Mouse (Mus musculus) embryonic facial prominence, embryonic 15.5 days (tissue): ENCODE results near the gene Saxo1. TPM values are rescaled to one million over a fixed set of nuclear protein-coding genes. Genes with fewer than 3 reads are reported as not detected.
A peak's percentile ranks its signal among the peaks of the same experiment; 100 is the strongest.

Experiments used
- ATAC-seq: fragments of 200-750 bp; cut with Nextera tagmentation; 2 replicates; pipeline ENCODE4 v1.8.0; 2017; ENCODE audit warnings: low read depth, moderate TSS enrichment; ENCODE audit not compliant: insufficient number of reproducible peaks, low FRiP score, low TSS enrichment
- H3K27ac ChIP-seq: fragments of 300-500 bp; sonication (generic); replicated peaks from 2 replicates; pipeline ENCODE4 v1.5.1; 2015; ENCODE audit warnings: mild to moderate bottlenecking, inconsistent platforms
- H3K27me3 ChIP-seq: fragments of 300-500 bp; sonication (generic); 2 replicates; pipeline ENCODE4 v1.6.1; 2015; ENCODE audit warnings: inconsistent platforms
- H3K36me3 ChIP-seq: fragments of 300-500 bp; sonication (generic); 2 replicates; pipeline ENCODE4 v1.6.1; 2015; ENCODE audit warnings: mild to moderate bottlenecking, inconsistent platforms
- H3K4me1 ChIP-seq: fragments of 300-500 bp; sonication (generic); 2 replicates; pipeline ENCODE4 v1.6.1; 2015; ENCODE audit warnings: inconsistent platforms
- H3K4me2 ChIP-seq: fragments of 300-500 bp; sonication (generic); replicated peaks from 2 replicates; pipeline ENCODE4 v1.6.1; 2015; ENCODE audit warnings: mild to moderate bottlenecking, inconsistent platforms
- H3K4me3 ChIP-seq: fragments of 300-500 bp; sonication (generic); replicated peaks from 2 replicates; pipeline ENCODE4 v1.5.1; 2015; ENCODE audit warnings: mild to moderate bottlenecking, inconsistent platforms
- H3K9ac ChIP-seq: fragments of 300-500 bp; sonication (generic); 2 replicates; pipeline ENCODE4 v1.6.1; 2015; ENCODE audit warnings: inconsistent platforms
- H3K9me3 ChIP-seq: fragments of 300-500 bp; sonication (generic); replicated peaks from 2 replicates; pipeline ENCODE4 v1.6.1; 2016; ENCODE audit warnings: inconsistent platforms
- WGBS: fragments of 180-500 bp; shearing (Covaris S2); methylation state at CpG from one replicate; pipeline ENCODE4 v1.1.7; 2015; 5-methylcytosine and 5-hydroxymethylcytosine counted together
- polyA plus RNA-seq: library from polyadenylated mRNA; unstranded; fragments of >200 nt; fragmentation: Nextera tagmentation; extraction: Ambion mirVana; gene quantifications from 2 replicates; pipeline ENCODE4 v1.2.1, GENCODE M21; 2015

The Saxo1 gene
- polyA plus RNA-seq, 1 experiment from 2014 or later = not detected

DNA sequence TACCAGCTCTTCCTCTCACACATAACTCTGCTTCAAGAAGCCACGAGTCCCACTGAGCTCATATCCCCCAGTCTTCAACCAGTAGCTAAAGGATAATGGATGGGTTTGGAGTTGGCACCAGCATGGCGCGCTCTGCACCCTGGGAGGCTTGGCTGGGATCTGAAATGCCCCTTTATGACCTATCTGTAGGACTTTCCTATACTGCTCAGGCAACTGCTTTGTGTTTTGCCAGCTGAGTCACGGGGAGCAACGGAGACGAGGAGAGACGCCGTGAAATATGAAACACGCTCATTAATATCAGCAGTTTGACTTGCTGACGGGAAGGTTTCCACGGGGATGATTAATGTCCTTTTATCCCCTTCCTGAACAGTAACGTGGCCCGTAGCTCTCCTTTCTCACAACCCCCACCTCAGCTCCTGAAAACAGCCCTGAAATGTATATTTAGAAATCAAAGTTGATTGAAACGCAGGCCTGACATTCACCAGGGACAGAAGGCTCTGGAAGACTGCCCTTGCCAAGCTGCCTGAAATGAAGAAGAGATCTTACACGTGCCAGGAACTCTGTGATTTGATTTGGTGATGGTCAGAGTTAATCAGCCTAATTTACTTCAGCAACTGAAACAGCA is 141.6 kb downstream of the Saxo1 start:
- 0 out of 2 replicates have a peak overlapping the region, but pooled peaks have one; percentile 22 for H3K27ac ChIP-seq
- H3K4me3 ChIP-seq = no peak overlapping the region
- no peak overlapping the region for H3K4me2 ChIP-seq
- H3K9me3 ChIP-seq = no peaks in the 10 kb centered on the region
- peaks cover 9% of the 10 kb centered on the region; the same call in 1 of the 2 replicates for H3K4me1 ChIP-seq
- no peaks in the 10 kb centered on the region for H3K27me3 ChIP-seq
- H3K36me3 ChIP-seq = 0 out of 2 replicates have a peak, but pooled peaks cover 3% of the 10 kb centered on the region
- ATAC-seq = no peak
- no peak overlapping the region for H3K9ac ChIP-seq
- 33% methylated on average over 15 of the region's 15 CpGs for WGBS

DNA sequence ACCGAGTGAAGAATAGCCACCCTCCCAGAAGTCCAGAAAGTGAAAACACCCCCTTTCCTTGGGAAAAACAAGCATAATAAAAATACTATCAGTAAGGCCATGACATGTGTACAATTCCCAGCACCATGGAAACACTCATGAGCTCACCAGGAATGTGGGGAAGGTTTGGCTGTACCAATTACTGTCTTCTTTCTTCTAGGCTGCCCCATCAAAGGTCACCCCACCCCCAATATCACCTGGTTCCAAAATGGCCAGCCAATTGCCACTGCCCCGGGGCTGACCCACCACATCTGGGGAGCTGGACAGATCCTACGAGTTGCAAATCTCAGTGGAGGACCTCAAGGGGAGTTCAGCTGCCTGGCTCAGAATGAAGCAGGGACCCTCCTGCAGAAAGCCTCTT is 144.7 kb downstream of the Saxo1 start:
- peaks cover 9% of the 10 kb centered on the region; the same call in 1 of the 2 replicates for H3K4me1 ChIP-seq
- WGBS = 74% methylated on average over 3 of the region's 3 CpGs
- H3K4me2 ChIP-seq = no peak overlapping the region
- H3K9me3 ChIP-seq = no peaks in the 10 kb centered on the region
- H3K27ac ChIP-seq = no peak overlapping the region
- no peak overlapping the region for H3K9ac ChIP-seq
- ATAC-seq = no peak
- no peak overlapping the region for H3K4me3 ChIP-seq
- no peaks in the 10 kb centered on the region for H3K36me3 ChIP-seq
- no peaks in the 10 kb centered on the region for H3K27me3 ChIP-seq

DNA sequence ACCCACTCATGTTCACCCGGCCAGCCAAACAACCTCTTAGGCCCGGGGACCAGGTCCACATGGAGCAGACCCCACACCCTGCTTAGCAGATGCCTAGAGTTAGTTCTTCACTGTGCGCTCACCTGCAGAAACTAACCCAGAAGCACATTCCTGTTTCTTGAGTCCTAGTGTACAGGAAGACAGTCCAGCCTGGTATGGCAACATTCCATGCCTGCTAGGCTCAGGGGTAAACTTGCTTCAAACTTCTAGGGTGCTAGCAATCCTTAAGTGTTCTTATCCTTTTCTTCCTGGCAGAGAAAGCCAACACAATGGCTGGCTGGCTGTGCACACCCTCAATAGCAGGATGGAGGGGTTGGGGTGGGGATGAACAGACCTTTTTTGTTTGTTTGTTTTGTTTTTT is 147.2 kb downstream of the Saxo1 start:
- ATAC-seq = no peak
- Histone ChIP-seq H3K9me3 (no peaks in the 10 kb centered on the region), H3K9ac (no peak overlapping the region), H3K27me3 (no peaks in the 10 kb centered on the region), H3K4me2 (no peak overlapping the region), H3K36me3 (no peaks in the 10 kb centered on the region), H3K27ac (no peak overlapping the region), H3K4me1 (peaks cover 19% of the 10 kb centered on the region), H3K4me3 (no peak overlapping the region)
- 83% methylated on average over 3 of the region's 3 CpGs for WGBS

DNA sequence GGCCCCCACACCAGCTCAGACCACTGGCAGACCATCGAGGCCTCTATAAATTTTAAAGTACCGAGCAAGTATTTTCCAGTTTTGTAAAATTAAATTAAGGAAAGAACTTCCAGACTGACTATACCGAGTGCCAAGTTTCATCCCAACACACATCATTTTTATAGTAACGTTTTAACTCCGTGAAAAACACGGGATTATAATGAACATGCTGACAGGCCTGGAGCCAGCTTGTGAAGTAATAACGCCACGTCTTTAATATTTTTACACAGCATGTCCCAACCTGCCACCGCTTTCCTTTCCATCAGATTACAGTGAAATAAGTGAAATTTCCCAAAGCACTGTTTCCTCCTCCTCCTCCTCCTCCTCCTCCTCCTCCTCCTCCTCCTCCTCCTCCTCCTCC is 149.7 kb downstream of the Saxo1 start:
- ATAC-seq = no peak
- Histone ChIP-seq H3K4me1 (peaks cover 19% of the 10 kb centered on the region), H3K36me3 (no peaks in the 10 kb centered on the region), H3K4me2 (no peak overlapping the region), H3K4me3 (no peak overlapping the region), H3K27ac (peak overlapping the region; percentile 65), H3K9ac (no peak overlapping the region), H3K27me3 (no peaks in the 10 kb centered on the region), H3K9me3 (no peaks in the 10 kb centered on the region)
- 47% methylated on average over 9 of the region's 9 CpGs for WGBS

DNA sequence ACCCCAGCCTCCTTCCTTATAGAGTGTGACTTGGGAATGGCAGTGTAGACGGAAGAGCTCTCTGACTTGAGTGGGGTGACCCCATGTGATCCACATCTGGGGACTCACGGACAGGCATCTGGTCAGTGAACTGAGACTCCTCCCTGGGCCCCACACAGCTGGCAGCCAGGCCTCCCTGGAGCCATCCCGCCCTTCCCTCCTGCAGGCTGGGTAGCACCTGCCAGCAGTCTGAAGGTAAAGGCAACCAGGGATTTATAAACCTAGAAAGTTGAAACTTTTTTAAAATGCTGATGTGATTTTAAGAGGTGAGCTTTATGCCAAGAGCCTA is 151.0 kb downstream of the Saxo1 start:
- Histone ChIP-seq H3K4me3 (no peak overlapping the region), H3K27ac (no peak overlapping the region; the same call in 1 of the 2 replicates), H3K9ac (no peak overlapping the region), H3K4me2 (no peak overlapping the region), H3K4me1 (peaks cover 19% of the 10 kb centered on the region), H3K27me3 (no peaks in the 10 kb centered on the region), H3K9me3 (no peaks in the 10 kb centered on the region), H3K36me3 (no peaks in the 10 kb centered on the region)
- no peak for ATAC-seq
- whole genome bisulfite sequencing = 59% methylated on average over 3 of the region's 3 CpGs

DNA sequence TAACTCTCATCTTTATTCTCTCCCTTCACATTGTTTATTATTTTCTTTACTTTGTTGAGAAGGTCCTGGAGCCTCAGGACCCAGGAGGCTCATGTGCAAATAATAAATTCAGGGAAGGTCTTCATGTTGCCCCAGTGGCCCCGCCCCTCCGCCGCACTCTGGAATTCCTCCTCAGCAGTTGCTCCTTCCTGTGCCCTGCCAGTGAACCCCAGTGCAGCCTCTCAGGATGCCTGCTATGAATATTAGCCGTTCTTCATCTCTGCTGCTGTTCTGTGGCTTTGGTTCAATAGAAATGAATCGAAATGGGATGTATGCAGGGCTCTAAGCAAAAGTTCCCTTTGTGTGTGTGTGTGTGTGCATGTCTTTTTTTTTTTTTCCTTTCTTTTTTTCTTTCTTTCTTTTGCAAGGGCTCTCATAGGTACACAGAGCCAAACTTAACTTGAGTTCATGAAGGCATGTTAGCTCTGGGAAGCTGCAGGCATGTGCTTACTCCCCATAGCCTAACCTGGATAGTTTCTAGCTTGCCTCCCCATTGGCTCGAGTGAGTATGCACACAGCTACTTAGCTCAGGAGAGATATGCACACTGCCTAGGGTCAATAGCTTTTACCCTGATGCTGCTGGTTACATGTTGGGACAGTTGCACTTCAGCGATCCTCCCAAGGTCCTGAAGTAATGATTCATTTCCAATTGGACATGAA is 151.5 kb downstream of the Saxo1 start:
- Histone ChIP-seq H3K9me3 (no peaks in the 10 kb centered on the region), H3K27ac (peak overlapping the region; percentile 44; the same call in 1 of the 2 replicates), H3K9ac (no peak overlapping the region), H3K4me1 (peaks cover 19% of the 10 kb centered on the region), H3K36me3 (no peaks in the 10 kb centered on the region), H3K4me3 (no peak overlapping the region), H3K27me3 (no peaks in the 10 kb centered on the region), H3K4me2 (no peak overlapping the region)
- WGBS = 36% methylated on average over 7 of the region's 7 CpGs
- ATAC-seq = no peak

DNA sequence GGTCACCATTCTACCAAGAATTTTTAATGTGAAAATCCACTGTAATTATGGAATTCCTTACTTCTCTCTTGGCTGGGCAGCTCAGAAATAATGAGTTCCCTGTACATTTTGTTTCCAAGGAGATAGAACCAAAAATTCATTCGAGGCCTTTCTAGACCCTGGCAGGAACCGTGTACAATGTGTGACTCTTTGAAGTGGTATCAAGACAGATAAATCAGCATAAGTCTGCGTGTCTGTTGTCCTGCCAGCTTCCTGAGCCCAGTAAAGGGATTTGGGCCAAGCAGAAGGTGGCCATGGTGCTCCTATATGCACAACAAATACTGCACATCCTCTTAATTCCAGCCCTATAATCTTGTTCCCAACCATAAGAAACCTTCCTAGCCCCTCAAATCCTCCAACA is 157.0 kb downstream of the Saxo1 start:
- Histone ChIP-seq H3K27me3 (no peaks in the 10 kb centered on the region), H3K9ac (no peak overlapping the region), H3K9me3 (no peaks in the 10 kb centered on the region), H3K4me2 (no peak overlapping the region), H3K4me1 (peaks cover under 1% of the 10 kb centered on the region), H3K36me3 (no peaks in the 10 kb centered on the region), H3K4me3 (no peak overlapping the region), H3K27ac (no peak overlapping the region)
- no peak for ATAC-seq
- WGBS = 60% methylated on average over 3 of the region's 3 CpGs

DNA sequence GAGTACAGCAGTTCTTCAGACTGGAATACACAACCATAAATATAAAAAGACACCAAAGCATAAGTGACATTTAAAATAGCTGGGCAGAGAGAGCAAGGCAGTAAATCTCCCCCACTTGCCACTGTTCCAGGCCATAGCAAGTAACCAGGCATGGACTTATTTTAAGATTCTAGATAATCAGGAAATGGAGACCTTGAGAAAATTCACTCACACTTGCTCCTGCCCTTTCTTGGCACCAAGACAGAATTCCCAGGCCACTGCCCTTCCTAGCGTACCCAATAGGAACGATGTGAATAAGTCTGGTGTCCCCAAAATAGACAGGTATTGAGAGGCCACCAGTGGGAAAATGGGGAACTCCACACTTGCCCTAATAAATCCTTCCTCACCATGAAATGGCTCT is 160.7 kb downstream of the Saxo1 start:
- H3K4me2 ChIP-seq = no peak overlapping the region
- WGBS = 76% methylated on average over 2 of the region's 2 CpGs
- ATAC-seq = no peak
- H3K9me3 ChIP-seq = no peaks in the 10 kb centered on the region
- no peak overlapping the region for H3K27ac ChIP-seq
- no peak overlapping the region for H3K4me3 ChIP-seq
- H3K36me3 ChIP-seq = no peaks in the 10 kb centered on the region
- no peak overlapping the region for H3K9ac ChIP-seq
- no peaks in the 10 kb centered on the region for H3K4me1 ChIP-seq
- no peaks in the 10 kb centered on the region for H3K27me3 ChIP-seq

DNA sequence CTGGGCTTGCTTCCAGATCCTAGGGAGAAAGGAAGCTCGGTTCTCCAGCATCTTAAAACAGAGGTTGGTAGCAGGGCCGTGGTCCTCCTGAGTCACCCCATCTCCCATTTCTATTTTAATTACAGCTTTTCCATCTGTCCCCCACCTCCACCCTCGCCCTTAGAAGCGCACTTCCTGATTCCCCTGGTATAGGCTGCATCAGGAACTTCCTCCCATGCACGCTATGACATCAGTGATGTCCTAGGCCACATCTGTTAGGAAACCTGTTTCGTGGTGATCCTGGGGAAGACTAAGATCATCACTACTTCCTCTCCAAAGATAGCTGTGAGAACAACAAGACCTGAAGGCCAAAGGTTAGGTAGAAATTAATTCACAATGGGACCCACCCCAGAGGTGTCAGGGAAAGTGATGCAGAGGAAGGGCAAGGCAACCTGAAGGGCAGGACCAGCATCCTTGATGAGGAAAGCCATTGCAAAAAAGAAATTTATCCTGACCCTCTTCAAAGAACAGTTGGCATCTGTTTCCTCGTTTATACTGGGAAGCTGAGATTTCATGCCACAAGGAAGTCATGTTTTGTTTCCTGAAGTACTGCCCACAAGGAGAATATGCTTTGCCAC is 161.3 kb downstream of the Saxo1 start:
- no peaks in the 10 kb centered on the region for H3K36me3 ChIP-seq
- no peak overlapping the region for H3K4me2 ChIP-seq
- H3K4me1 ChIP-seq = no peaks in the 10 kb centered on the region
- H3K9ac ChIP-seq = no peak overlapping the region
- no peaks in the 10 kb centered on the region for H3K27me3 ChIP-seq
- H3K4me3 ChIP-seq = no peak overlapping the region
- H3K9me3 ChIP-seq = no peaks in the 10 kb centered on the region
- 75% methylated on average over 7 of the region's 7 CpGs for WGBS
- ATAC-seq = no peak
- no peak overlapping the region for H3K27ac ChIP-seq

DNA sequence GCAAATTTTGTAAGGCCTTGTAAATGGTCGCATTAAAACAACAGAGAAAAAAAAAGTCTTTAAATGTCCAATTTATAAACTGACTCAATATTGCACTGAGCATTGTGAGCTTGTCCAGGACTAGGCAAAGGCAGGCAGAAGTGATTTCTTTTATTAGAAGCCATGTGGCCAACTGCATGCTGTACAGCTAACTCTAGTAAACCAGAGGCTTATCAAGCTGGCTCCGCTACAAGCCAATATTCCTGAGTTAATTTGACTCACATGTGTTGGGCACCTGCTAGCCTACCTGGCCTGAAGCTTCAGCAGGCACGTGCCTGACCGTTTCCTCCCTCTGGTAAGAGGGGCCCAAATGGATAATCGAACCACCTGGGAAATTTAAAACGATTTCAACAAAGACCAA is 162.5 kb downstream of the Saxo1 start:
- 68% methylated on average over 6 of the region's 6 CpGs for WGBS
- Histone ChIP-seq H3K27ac (no peak overlapping the region), H3K27me3 (no peaks in the 10 kb centered on the region), H3K36me3 (no peaks in the 10 kb centered on the region), H3K4me3 (no peak overlapping the region), H3K4me2 (no peak overlapping the region), H3K9me3 (no peaks in the 10 kb centered on the region), H3K4me1 (no peaks in the 10 kb centered on the region), H3K9ac (no peak overlapping the region)
- no peak for ATAC-seq
